19 mouse cellular contexts compared by ENCODE assay signal in the genomic region with DNA sequence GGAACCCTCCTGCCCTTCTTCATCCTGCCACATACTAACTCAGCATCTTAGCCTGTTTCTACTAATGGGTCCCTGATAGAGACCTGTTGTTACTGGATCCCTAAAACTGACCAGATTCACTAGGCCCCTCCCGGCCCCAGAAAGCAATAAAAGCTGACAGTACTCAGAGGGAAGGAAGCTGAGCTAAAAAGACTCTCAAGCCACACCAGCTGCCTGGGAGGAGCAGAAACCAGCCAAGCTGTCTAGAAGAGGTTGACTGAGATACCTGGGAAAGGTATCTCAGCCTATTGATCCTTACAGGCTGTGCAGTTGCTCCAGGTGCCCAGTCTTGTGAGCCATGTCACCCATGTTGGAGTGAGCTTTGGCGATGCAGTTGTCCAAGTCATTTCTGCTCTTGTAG.
"Had no signal": no experiment of that assay in that cellular context is flagged by ENCODE, and none has a peak within 500 bp of the region (broad histone marks: within the 10 kb centered on the region; RNA-seq: fewer than 3 reads in every experiment).

No protein-coding gene starts in this region.

- H3K4me3 ChIP-seq: left cerebral cortex, adult 2 months; liver, embryonic 13.5 days; megakaryocyte, embryonic 14.5 days; midbrain, embryonic 15.5 days; neural tube, embryonic 12.5 days; neural tube, embryonic 15.5 days; stomach, embryonic 15.5 days had no signal

- H3K9me3 ChIP-seq: liver, embryonic 13.5 days; megakaryocyte, embryonic 14.5 days; midbrain, embryonic 15.5 days; neural tube, embryonic 12.5 days; neural tube, embryonic 15.5 days; stomach, embryonic 15.5 days had no signal

- H3K4me2 ChIP-seq: liver, embryonic 13.5 days; midbrain, embryonic 15.5 days; neural tube, embryonic 12.5 days; neural tube, embryonic 15.5 days; stomach, embryonic 15.5 days had no signal

- H3K27ac ChIP-seq: kidney, postnatal 0 days; left cerebral cortex, adult 2 months; macrophage; midbrain, embryonic 15.5 days; neural tube, embryonic 12.5 days; neural tube, embryonic 15.5 days; stomach, embryonic 15.5 days had no signal

- H3K27me3 ChIP-seq: liver, embryonic 13.5 days; megakaryocyte, embryonic 14.5 days; midbrain, embryonic 15.5 days; neural tube, embryonic 12.5 days; neural tube, embryonic 15.5 days; stomach, embryonic 15.5 days had no signal

- H3K9ac ChIP-seq: liver, embryonic 13.5 days; midbrain, embryonic 15.5 days; neural tube, embryonic 12.5 days; neural tube, embryonic 15.5 days; stomach, embryonic 15.5 days had no signal

- ATAC-seq: intestine, postnatal 0 days; midbrain, embryonic 15.5 days had no signal

- DNase-seq: kidney, adult 2 months; kidney, postnatal 25 days; layer of hippocampus, postnatal 36 days; liver, embryonic 13.5 days; lung, adult 2 months; right cerebral cortex, adult 18-20 months; right cerebral cortex, postnatal 25 days; spleen, adult 18-20 months; thymus, adult 18-20 months; thymus, postnatal 36 days had no signal
